In the genomic region with DNA sequence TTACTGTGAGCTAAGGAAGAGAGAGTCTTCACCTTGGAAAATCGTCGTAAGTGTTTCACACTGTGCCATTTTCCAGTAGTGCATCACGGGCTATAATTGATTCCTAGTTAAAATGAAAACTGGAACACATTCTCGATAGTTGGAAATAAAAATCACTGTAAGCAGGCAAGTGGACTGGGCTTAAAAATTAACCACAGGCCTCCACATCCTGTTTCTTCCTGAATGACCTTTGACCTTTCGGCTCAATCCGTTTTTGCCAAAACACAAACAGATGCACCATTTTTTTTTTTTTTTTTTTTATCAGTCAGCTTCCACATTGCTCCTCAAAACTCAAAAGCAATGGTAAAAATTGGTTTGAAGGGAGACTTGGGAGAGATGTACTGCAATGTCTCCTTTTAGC, we compare ENCODE assay signal across 23 mouse cellular contexts.
A peak's percentile ranks its signal among the peaks of the same experiment; 100 is the strongest.
DNase-seq lines count a peak whose midpoint lies in the region; ATAC-seq and TF ChIP-seq lines count a peak whose summit lies in the region.
"Had no signal": no experiment of that assay in that cellular context is flagged by ENCODE, and none has a peak within 500 bp of the region (broad histone marks: within the 10 kb centered on the region; RNA-seq: fewer than 3 reads in every experiment).

No protein-coding gene starts in this region.

- TF ChIP-seq POLR2A in kidney, adult 2 months (IDR thresholded peaks at IDR 0.05; ENCODE audit: low read depth, low read length) = no peak
- TF ChIP-seq POLR2A in liver, adult 2 months (IDR thresholded peaks at IDR 0.05; ENCODE audit: extremely low read depth, insufficient read depth, low read length) = no peak

- no peaks in the 10 kb centered on the region for H3K36me3 ChIP-seq in kidney, adult 2 months (ENCODE audit: control insufficient read depth, insufficient read depth, low read length)
- no peaks in the 10 kb centered on the region for H3K36me3 ChIP-seq in kidney, embryonic 16.5 days (ENCODE audit: insufficient read depth, low read length)
- H3K36me3 ChIP-seq in liver, adult 2 months (ENCODE audit: control insufficient read depth, insufficient read depth, low read length) = no peaks in the 10 kb centered on the region
- no peaks in the 10 kb centered on the region for H3K36me3 ChIP-seq in liver, embryonic 12.5 days
- H3K36me3 ChIP-seq: hindbrain, embryonic 12.5 days; hindbrain, embryonic 15.5 days had no signal

- no peak overlapping the region for H3K4me3 ChIP-seq in kidney, adult 2 months (ENCODE audit: insufficient read depth, low read depth, low read length)
- H3K4me3 ChIP-seq in kidney, embryonic 16.5 days (ENCODE audit: low read length) = no peak overlapping the region
- peak overlapping the region; percentile 52; the same call in 1 of the 2 replicates for H3K4me3 ChIP-seq in liver, adult 2 months (ENCODE audit: insufficient read depth, low read depth, low read length)
- no peak overlapping the region for H3K4me3 ChIP-seq in liver, embryonic 12.5 days
- H3K4me3 ChIP-seq: gastrocnemius, adult 2 months; hindbrain, embryonic 12.5 days; hindbrain, embryonic 15.5 days had no signal

- H3K27ac ChIP-seq in kidney, adult 2 months (ENCODE audit: insufficient read depth, low read depth, low read length) = no peak overlapping the region
- H3K27ac ChIP-seq in kidney, embryonic 16.5 days (ENCODE audit: low read length) = no peak overlapping the region
- H3K27ac ChIP-seq in liver, adult 2 months (replicated peaks; ENCODE audit: insufficient read depth, low read depth, low read length) = peak overlapping the region; percentile 39
- no peak overlapping the region for H3K27ac ChIP-seq in liver, embryonic 12.5 days
- H3K27ac ChIP-seq: gastrocnemius, adult 2 months; hindbrain, embryonic 12.5 days; hindbrain, embryonic 15.5 days had no signal

- no peak overlapping the region for H3K9ac ChIP-seq in kidney, embryonic 16.5 days (replicated peaks; ENCODE audit: low read length)
- no peak overlapping the region for H3K9ac ChIP-seq in liver, adult 2 months (ENCODE audit: low read depth, low read length)
- H3K9ac ChIP-seq in liver, embryonic 12.5 days = no peak overlapping the region
- H3K9ac ChIP-seq: forebrain, postnatal 0 days; hindbrain, embryonic 12.5 days; hindbrain, embryonic 15.5 days had no signal

- H3K79me2 ChIP-seq in liver, adult 2 months (ENCODE audit: control insufficient read depth, insufficient read depth, low read length) = no peaks in the 10 kb centered on the region

- H3K4me2 ChIP-seq in kidney, embryonic 16.5 days (replicated peaks; ENCODE audit: low read depth, low read length) = no peak overlapping the region
- H3K4me2 ChIP-seq in liver, embryonic 12.5 days = no peak overlapping the region
- H3K4me2 ChIP-seq: heart, embryonic 11.5 days; hindbrain, embryonic 12.5 days; hindbrain, embryonic 15.5 days had no signal

- DNase-seq in kidney, adult 2 months = peak; percentile 80
- peak; percentile 94 for DNase-seq in liver, adult 2 months (ENCODE audit: extremely low read depth, low read depth, low spot score)
- DNase-seq in kidney, postnatal 25 days = peak; percentile 33 to 34
- peak; percentile 38 for DNase-seq in yolk sac, embryonic 10.5 days (ENCODE audit: low spot score)
- DNase-seq: adrenal gland, adult 2 months; adrenal gland, postnatal 14 days; cerebellum, adult 11 months; cerebellum, adult 2 months; cerebellum, adult 9-11 months; cerebellum, postnatal 36 days; embryo, embryonic 11 days; forebrain, postnatal 0 days; gastrocnemius, adult 2 months; gastrocnemius, postnatal 14 days; heart, adult 11 months had no signal

- WGBS in kidney, adult 2 months = 37% methylated on average over 6 of the region's 6 CpGs
- 73% methylated on average over 6 of the region's 6 CpGs for WGBS in kidney, embryonic 16.5 days
- 17% methylated on average over 6 of the region's 6 CpGs for WGBS in liver, adult 2 months
- 58% methylated on average over 6 of the region's 6 CpGs for WGBS in liver, embryonic 12.5 days (ENCODE audit: insufficient replicate concordance)

- TF ChIP-seq CTCF in kidney, adult 2 months (conservative IDR thresholded peaks at IDR 0.05; ENCODE audit: insufficient read depth, insufficient read length, low read depth, low read length) = no peak
- no peak for TF ChIP-seq CTCF in liver, adult 2 months (IDR thresholded peaks at IDR 0.05; ENCODE audit: low read depth, low read length)

- H3K9me3 ChIP-seq in kidney, embryonic 16.5 days (ENCODE audit: low read length) = no peaks in the 10 kb centered on the region
- H3K9me3 ChIP-seq in liver, embryonic 12.5 days (replicated peaks) = no peaks in the 10 kb centered on the region
- H3K9me3 ChIP-seq: hindbrain, embryonic 12.5 days; hindbrain, embryonic 15.5 days had no signal

- no peaks in the 10 kb centered on the region for H3K27me3 ChIP-seq in kidney, adult 2 months (replicated peaks; ENCODE audit: control insufficient read depth, insufficient read depth, low read length)
- no peaks in the 10 kb centered on the region for H3K27me3 ChIP-seq in kidney, embryonic 16.5 days (ENCODE audit: insufficient read depth, low read length)
- no peaks in the 10 kb centered on the region for H3K27me3 ChIP-seq in liver, adult 2 months (ENCODE audit: control insufficient read depth, insufficient read depth, low read length)
- H3K27me3 ChIP-seq in liver, embryonic 12.5 days (replicated peaks) = no peaks in the 10 kb centered on the region
- H3K27me3 ChIP-seq: hindbrain, embryonic 12.5 days; hindbrain, embryonic 15.5 days had no signal

- H3K4me1 ChIP-seq in kidney, adult 2 months (ENCODE audit: control insufficient read depth, insufficient read depth, low read length) = peaks cover 8% of the 10 kb centered on the region
- 0 out of 2 replicates have a peak, but pooled peaks cover 5% of the 10 kb centered on the region for H3K4me1 ChIP-seq in kidney, embryonic 16.5 days (ENCODE audit: insufficient read depth, low read length)
- peaks cover 4% of the 10 kb centered on the region for H3K4me1 ChIP-seq in liver, adult 2 months (ENCODE audit: control insufficient read depth, insufficient read depth, low read length)
- H3K4me1 ChIP-seq in liver, embryonic 12.5 days = 0 out of 2 replicates have a peak, but pooled peaks cover 3% of the 10 kb centered on the region

- ATAC-seq in kidney, embryonic 16.5 days (ENCODE audit: low FRiP score, low TSS enrichment) = no peak
- no peak for ATAC-seq in liver, embryonic 12.5 days
- no peak for ATAC-seq in erythroid progenitor cell, adult 5-6 weeks (replicated peaks; ENCODE audit: low FRiP score, poor library complexity, severe bottlenecking)
- ATAC-seq: CD4-positive, CD25-positive, alpha-beta regulatory T cell, adult 4 months; forebrain, embryonic 14.5 days; forebrain, postnatal 0 days had no signal

Comparison
In these comparisons a context has a peak if more than half of its experiments do, and no peak if none do; other contexts are left out.
1. DNase-seq: peak in every context shown above with its lines; median percentile 94 in liver, adult 2 months; 80 in kidney, adult 2 months; 38 in yolk sac, embryonic 10.5 days; 34 in kidney, postnatal 25 days.